Mouse (Mus musculus) spleen, adult 2 months (tissue): ENCODE results near the gene Pitpna.

Experiments used
- CTCF ChIP-seq: fragments of 200-500 bp; IDR thresholded peaks from 2 replicates; pipeline ENCODE4 v1.5.1; 2011; ENCODE audit warnings: mild to moderate bottlenecking, inconsistent platforms; ENCODE audit not compliant: insufficient read depth, insufficient read length, insufficient replicate concordance; ENCODE audit errors: extremely low read depth
- POLR2A ChIP-seq: fragments of 200-500 bp; IDR thresholded peaks from 2 replicates; pipeline ENCODE4 v1.6.1; 2011; ENCODE audit warnings: low read depth, low read length, inconsistent platforms

DNA sequence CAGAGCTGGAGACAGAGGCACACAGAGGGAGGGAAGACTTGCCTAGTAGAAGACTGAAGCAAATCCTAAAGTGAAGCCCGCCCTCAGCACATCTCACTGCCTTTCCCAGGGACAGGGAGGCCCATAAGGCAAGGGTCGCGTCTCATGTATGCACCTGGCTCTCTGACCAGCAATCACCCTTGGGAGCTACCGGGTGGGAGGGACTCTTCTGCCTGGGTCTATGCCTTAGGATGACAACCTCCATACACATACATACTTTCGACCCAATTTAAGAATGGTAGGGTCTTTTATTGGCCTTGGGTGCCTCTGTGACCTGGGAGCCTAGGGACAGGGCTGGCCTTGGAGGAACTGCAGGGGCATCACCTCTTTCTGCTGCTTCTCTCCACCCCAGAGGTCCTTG lies 85.5 kb downstream of the Pitpna start:
- TF ChIP-seq CTCF (no peak), POLR2A (no peak)
